In the genomic region with DNA sequence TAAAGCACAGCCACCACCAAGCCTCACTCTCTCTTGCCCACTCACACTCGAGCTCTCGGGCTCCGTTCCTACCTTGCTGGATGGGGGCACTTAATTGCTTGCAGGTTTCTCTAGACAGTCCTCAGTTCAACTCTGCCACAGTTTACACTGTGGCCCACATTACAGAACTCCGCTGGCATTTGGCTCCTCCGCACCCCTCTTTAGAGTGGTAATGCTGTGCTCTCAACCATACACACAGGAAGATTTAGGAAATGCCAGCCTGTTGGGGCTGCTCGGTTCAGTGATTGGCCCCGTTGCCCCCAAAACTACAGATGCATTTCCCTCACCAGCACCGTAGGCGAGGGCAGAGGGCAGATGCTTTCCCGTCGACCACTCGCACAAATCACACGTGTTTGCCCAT, we compare ENCODE assay signal across 32 mouse cellular contexts.
"Had no signal": no experiment of that assay in that cellular context is flagged by ENCODE, and none has a peak within 500 bp of the region (broad histone marks: within the 10 kb centered on the region; RNA-seq: fewer than 3 reads in every experiment).

No protein-coding gene starts in this region.

- H3K4me3 ChIP-seq: heart, embryonic 10.5 days; heart, embryonic 12.5 days; heart, embryonic 13.5 days; heart, embryonic 15.5 days; hindbrain, embryonic 10.5 days; hindbrain, embryonic 12.5 days; hindbrain, embryonic 13.5 days; hindbrain, embryonic 15.5 days; intestine, embryonic 15.5 days; layer of hippocampus, adult 2 months; left cerebral cortex, adult 2 months had no signal

- H3K27me3 ChIP-seq: hindbrain, embryonic 13.5 days; hindbrain, embryonic 15.5 days; intestine, embryonic 15.5 days had no signal

- DNase-seq: heart, postnatal 10 days; heart, postnatal 14 days; heart, postnatal 36 days; heart, postnatal 4 days; kidney, adult 18-20 months; kidney, adult 2 months; kidney, adult 8-10 months; kidney, adult 9 months; kidney, postnatal 10 days; kidney, postnatal 14 days; kidney, postnatal 25 days; layer of hippocampus, adult 9-11 months; layer of hippocampus, postnatal 36 days had no signal

- H3K4me1 ChIP-seq: heart, embryonic 10.5 days; heart, embryonic 12.5 days; heart, embryonic 13.5 days; heart, embryonic 15.5 days; hindbrain, embryonic 12.5 days; hindbrain, embryonic 13.5 days; hindbrain, embryonic 15.5 days; intestine, embryonic 15.5 days had no signal

- H3K9ac ChIP-seq: heart, embryonic 12.5 days; heart, embryonic 13.5 days; heart, embryonic 15.5 days; hindbrain, embryonic 12.5 days; hindbrain, embryonic 13.5 days; hindbrain, embryonic 14.5 days; hindbrain, embryonic 15.5 days; intestine, embryonic 15.5 days had no signal

- H3K27ac ChIP-seq: heart, embryonic 10.5 days; heart, embryonic 13.5 days; heart, embryonic 15.5 days; hindbrain, embryonic 10.5 days; hindbrain, embryonic 12.5 days; hindbrain, embryonic 13.5 days; hindbrain, embryonic 14.5 days; hindbrain, embryonic 15.5 days; hindbrain, postnatal 0 days; intestine, embryonic 15.5 days; kidney, postnatal 0 days; layer of hippocampus, adult 2 months; left cerebral cortex, adult 2 months had no signal

- ATAC-seq: hindbrain, embryonic 16.5 days; hindbrain, postnatal 0 days; inflammation-experienced regulatory T-cells, adult 6 months; intestine, embryonic 15.5 days; intestine, embryonic 16.5 days; intestine, postnatal 0 days had no signal

- H3K4me2 ChIP-seq: heart, embryonic 11.5 days; heart, embryonic 12.5 days; heart, embryonic 13.5 days; heart, embryonic 15.5 days; hindbrain, embryonic 12.5 days; hindbrain, embryonic 13.5 days; hindbrain, embryonic 14.5 days; hindbrain, embryonic 15.5 days; intestine, embryonic 15.5 days had no signal

- H3K36me3 ChIP-seq: heart, embryonic 10.5 days; heart, embryonic 12.5 days; heart, embryonic 13.5 days; heart, embryonic 15.5 days; hindbrain, embryonic 10.5 days; hindbrain, embryonic 12.5 days; hindbrain, embryonic 13.5 days; hindbrain, embryonic 15.5 days; intestine, embryonic 15.5 days had no signal

- H3K9me3 ChIP-seq: heart, embryonic 10.5 days; heart, embryonic 12.5 days; heart, embryonic 13.5 days; heart, embryonic 15.5 days; hindbrain, embryonic 10.5 days; hindbrain, embryonic 12.5 days; hindbrain, embryonic 13.5 days; hindbrain, embryonic 15.5 days; intestine, embryonic 15.5 days had no signal
